Comparison of ENCODE assay signal across 21 mouse cellular contexts in the genomic region with DNA sequence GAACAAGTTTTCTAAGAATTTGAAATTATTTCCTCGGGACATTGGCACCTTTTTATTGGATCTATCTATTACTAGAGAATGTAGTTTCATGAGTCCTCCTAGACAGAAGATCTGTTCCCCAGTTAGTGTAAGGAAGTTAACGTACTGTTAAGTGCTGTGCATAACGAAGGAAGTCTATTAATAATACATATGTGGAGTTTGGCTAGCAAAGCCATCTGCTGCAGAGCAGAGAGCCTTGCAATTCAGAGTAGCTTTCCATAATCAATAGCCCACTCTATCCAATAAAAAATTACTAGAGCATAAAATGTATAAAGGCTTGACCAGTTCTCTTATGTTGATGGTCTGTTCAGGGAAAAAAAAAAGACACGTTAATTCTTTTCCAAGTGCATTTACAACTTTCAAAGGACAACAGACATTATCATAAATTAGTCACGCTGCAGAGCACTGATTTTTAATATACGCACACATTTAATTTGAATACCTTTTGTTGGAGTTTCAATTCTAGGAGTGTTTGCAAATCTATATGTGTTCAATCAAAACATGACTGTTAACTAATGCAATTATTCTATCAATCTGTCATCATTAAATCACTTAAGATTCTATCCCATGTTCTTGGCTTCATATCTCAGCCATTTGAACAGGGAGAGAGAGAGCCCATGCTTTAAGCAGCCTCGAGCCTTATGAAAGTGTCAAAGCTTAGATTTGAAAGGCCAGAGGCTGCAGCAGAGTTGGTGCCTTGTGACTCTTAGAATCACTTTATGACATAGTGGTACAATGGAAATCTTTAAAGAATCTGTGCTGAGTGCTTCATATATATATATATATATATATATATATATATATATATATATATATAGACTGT.
DNase-seq lines count a peak whose midpoint lies in the region; ATAC-seq and TF ChIP-seq lines count a peak whose summit lies in the region.
"Had no signal": no experiment of that assay in that cellular context is flagged by ENCODE, and none has a peak within 500 bp of the region (broad histone marks: within the 10 kb centered on the region; RNA-seq: fewer than 3 reads in every experiment).

No protein-coding gene starts in this region.

- H3K4me1 ChIP-seq in forebrain, embryonic 13.5 days = no peaks in the 10 kb centered on the region
- no peaks in the 10 kb centered on the region; the same call in 1 of the 2 replicates for H3K4me1 ChIP-seq in forebrain, embryonic 12.5 days
- H3K4me1 ChIP-seq in hindbrain, embryonic 12.5 days = peaks cover 3% of the 10 kb centered on the region
- no peaks in the 10 kb centered on the region for H3K4me1 ChIP-seq in hindbrain, postnatal 0 days (ENCODE audit: insufficient read depth, low read length)
- peaks cover 6% of the 10 kb centered on the region; the same call in 1 of the 2 replicates for H3K4me1 ChIP-seq in midbrain, embryonic 14.5 days (ENCODE audit: control insufficient read depth, insufficient read depth, low read length)
- H3K4me1 ChIP-seq in midbrain, embryonic 13.5 days (replicated peaks) = peaks cover 7% of the 10 kb centered on the region; the same call in 1 of the 2 replicates
- H3K4me1 ChIP-seq in forebrain, postnatal 0 days (ENCODE audit: insufficient read depth) = no peaks in the 10 kb centered on the region
- H3K4me1 ChIP-seq: embryonic facial prominence, embryonic 13.5 days; heart, embryonic 10.5 days; intestine, embryonic 15.5 days had no signal

- 38% methylated on average over 7 of the region's 7 CpGs for WGBS in forebrain, embryonic 13.5 days
- 56% methylated on average over 7 of the region's 7 CpGs for WGBS in forebrain, embryonic 12.5 days
- WGBS in hindbrain, embryonic 12.5 days = 46% methylated on average over 7 of the region's 7 CpGs
- 35% methylated on average over 7 of the region's 7 CpGs for WGBS in hindbrain, postnatal 0 days
- 26% methylated on average over 7 of the region's 7 CpGs for WGBS in midbrain, embryonic 14.5 days
- WGBS in midbrain, embryonic 13.5 days = 38% methylated on average over 7 of the region's 7 CpGs
- WGBS in forebrain, postnatal 0 days = 37% methylated on average over 7 of the region's 7 CpGs

- peak; percentile 63 for ATAC-seq in forebrain, embryonic 13.5 days
- no peak for ATAC-seq in forebrain, embryonic 12.5 days (ENCODE audit: low FRiP score)
- ATAC-seq in hindbrain, embryonic 12.5 days (ENCODE audit: low FRiP score) = peak; percentile 56
- no peak for ATAC-seq in hindbrain, postnatal 0 days
- ATAC-seq in midbrain, embryonic 14.5 days (ENCODE audit: low FRiP score, low TSS enrichment) = peak; percentile 40; the same call in 1 of the 2 replicates
- ATAC-seq in midbrain, embryonic 13.5 days = no peak
- no peak for ATAC-seq in forebrain, postnatal 0 days
- ATAC-seq: CD4-positive, CD25-positive, alpha-beta regulatory T cell, adult 4 months; intestine, embryonic 15.5 days had no signal

- H3K4me3 ChIP-seq in forebrain, embryonic 13.5 days = no peak overlapping the region
- H3K4me3 ChIP-seq in forebrain, embryonic 12.5 days (replicated peaks) = no peak overlapping the region
- no peak overlapping the region for H3K4me3 ChIP-seq in hindbrain, embryonic 12.5 days
- H3K4me3 ChIP-seq in hindbrain, postnatal 0 days (ENCODE audit: low read length) = no peak overlapping the region
- no peak overlapping the region for H3K4me3 ChIP-seq in midbrain, embryonic 14.5 days (replicated peaks; ENCODE audit: low read depth, low read length)
- no peak overlapping the region for H3K4me3 ChIP-seq in midbrain, embryonic 13.5 days (replicated peaks)
- H3K4me3 ChIP-seq in forebrain, postnatal 0 days (ENCODE audit: low read depth, low read length) = no peak overlapping the region
- H3K4me3 ChIP-seq: embryonic facial prominence, embryonic 13.5 days; heart, embryonic 10.5 days; intestine, embryonic 15.5 days had no signal

- no peaks in the 10 kb centered on the region for H3K9me3 ChIP-seq in forebrain, embryonic 13.5 days (replicated peaks)
- H3K9me3 ChIP-seq in forebrain, embryonic 12.5 days = no peaks in the 10 kb centered on the region
- no peaks in the 10 kb centered on the region for H3K9me3 ChIP-seq in hindbrain, embryonic 12.5 days (replicated peaks)
- H3K9me3 ChIP-seq in hindbrain, postnatal 0 days (ENCODE audit: low read length) = no peaks in the 10 kb centered on the region
- no peaks in the 10 kb centered on the region for H3K9me3 ChIP-seq in midbrain, embryonic 14.5 days (ENCODE audit: control insufficient read depth, low read length)
- no peaks in the 10 kb centered on the region for H3K9me3 ChIP-seq in midbrain, embryonic 13.5 days
- H3K9me3 ChIP-seq in forebrain, postnatal 0 days (ENCODE audit: low read length) = no peaks in the 10 kb centered on the region
- H3K9me3 ChIP-seq: embryonic facial prominence, embryonic 13.5 days; G1E; heart, embryonic 10.5 days; intestine, embryonic 15.5 days had no signal

- H3K4me2 ChIP-seq in forebrain, embryonic 13.5 days = no peak overlapping the region
- H3K4me2 ChIP-seq in forebrain, embryonic 12.5 days = no peak overlapping the region
- H3K4me2 ChIP-seq in hindbrain, embryonic 12.5 days (replicated peaks) = no peak overlapping the region
- H3K4me2 ChIP-seq in hindbrain, postnatal 0 days (ENCODE audit: low read depth, low read length) = no peak overlapping the region
- H3K4me2 ChIP-seq in midbrain, embryonic 14.5 days (ENCODE audit: low read length) = no peak overlapping the region
- H3K4me2 ChIP-seq in midbrain, embryonic 13.5 days (replicated peaks) = no peak overlapping the region
- H3K4me2 ChIP-seq in forebrain, postnatal 0 days (ENCODE audit: low read depth) = no peak overlapping the region
- H3K4me2 ChIP-seq: embryonic facial prominence, embryonic 13.5 days; intestine, embryonic 15.5 days had no signal

- no peak overlapping the region for H3K9ac ChIP-seq in forebrain, embryonic 13.5 days
- H3K9ac ChIP-seq in forebrain, embryonic 12.5 days = no peak overlapping the region
- H3K9ac ChIP-seq in hindbrain, embryonic 12.5 days = no peak overlapping the region
- H3K9ac ChIP-seq in hindbrain, postnatal 0 days (replicated peaks; ENCODE audit: low read length) = no peak overlapping the region
- no peak overlapping the region for H3K9ac ChIP-seq in midbrain, embryonic 14.5 days (replicated peaks; ENCODE audit: low read length)
- no peak overlapping the region for H3K9ac ChIP-seq in midbrain, embryonic 13.5 days (replicated peaks)
- H3K9ac ChIP-seq in forebrain, postnatal 0 days = no peak overlapping the region
- H3K9ac ChIP-seq: embryonic facial prominence, embryonic 13.5 days; intestine, embryonic 15.5 days had no signal

- DNase-seq in hindbrain, postnatal 0 days (ENCODE audit: low spot score) = no peak
- peak; percentile 28 for DNase-seq in midbrain, embryonic 14.5 days
- peak; percentile 3 for DNase-seq in forebrain, postnatal 0 days
- DNase-seq: adrenal gland, postnatal 14 days; B cell, adult 2 months; cerebellum, adult 18-20 months; cerebellum, adult 9-11 months; cerebellum, postnatal 36 days; gastrocnemius, postnatal 10 days; heart, adult 18-20 months; heart, postnatal 10 days; heart, postnatal 4 days had no signal

- no peak for TF ChIP-seq CTCF in hindbrain, postnatal 0 days (IDR thresholded peaks at IDR 0.05; ENCODE audit: low read depth)
- no peak for TF ChIP-seq CTCF in forebrain, postnatal 0 days (IDR thresholded peaks at IDR 0.05; ENCODE audit: low read depth)

- no peaks in the 10 kb centered on the region for H3K36me3 ChIP-seq in forebrain, embryonic 13.5 days (ENCODE audit: poor library complexity, severe bottlenecking)
- no peaks in the 10 kb centered on the region for H3K36me3 ChIP-seq in forebrain, embryonic 12.5 days (replicated peaks)
- H3K36me3 ChIP-seq in hindbrain, embryonic 12.5 days = no peaks in the 10 kb centered on the region
- no peaks in the 10 kb centered on the region for H3K36me3 ChIP-seq in hindbrain, postnatal 0 days (ENCODE audit: insufficient read depth, low read length)
- H3K36me3 ChIP-seq in midbrain, embryonic 14.5 days (ENCODE audit: control insufficient read depth, insufficient read depth, low read length) = no peaks in the 10 kb centered on the region
- no peaks in the 10 kb centered on the region for H3K36me3 ChIP-seq in midbrain, embryonic 13.5 days
- H3K36me3 ChIP-seq in forebrain, postnatal 0 days (ENCODE audit: insufficient read depth) = no peaks in the 10 kb centered on the region
- H3K36me3 ChIP-seq: embryonic facial prominence, embryonic 13.5 days; G1E; heart, embryonic 10.5 days; intestine, embryonic 15.5 days had no signal

- no peak overlapping the region for H3K27ac ChIP-seq in forebrain, embryonic 13.5 days
- H3K27ac ChIP-seq in forebrain, embryonic 12.5 days = no peak overlapping the region
- H3K27ac ChIP-seq in hindbrain, embryonic 12.5 days = no peak overlapping the region
- no peak overlapping the region for H3K27ac ChIP-seq in hindbrain, postnatal 0 days
- H3K27ac ChIP-seq in midbrain, embryonic 14.5 days (replicated peaks; ENCODE audit: low read depth, low read length) = no peak overlapping the region
- no peak overlapping the region for H3K27ac ChIP-seq in midbrain, embryonic 13.5 days
- H3K27ac ChIP-seq in forebrain, postnatal 0 days (ENCODE audit: low read depth, low read length) = no peak overlapping the region
- H3K27ac ChIP-seq: embryonic facial prominence, embryonic 13.5 days; heart, embryonic 10.5 days; intestine, embryonic 15.5 days had no signal

- H3K27me3 ChIP-seq in forebrain, embryonic 13.5 days = no peaks in the 10 kb centered on the region
- no peaks in the 10 kb centered on the region for H3K27me3 ChIP-seq in forebrain, embryonic 12.5 days
- no peaks in the 10 kb centered on the region for H3K27me3 ChIP-seq in hindbrain, embryonic 12.5 days
- no peaks in the 10 kb centered on the region for H3K27me3 ChIP-seq in hindbrain, postnatal 0 days (ENCODE audit: insufficient read depth, low read length)
- no peaks in the 10 kb centered on the region for H3K27me3 ChIP-seq in midbrain, embryonic 14.5 days (ENCODE audit: control insufficient read depth, insufficient read depth, low read length)
- no peaks in the 10 kb centered on the region for H3K27me3 ChIP-seq in midbrain, embryonic 13.5 days
- no peaks in the 10 kb centered on the region for H3K27me3 ChIP-seq in forebrain, postnatal 0 days (ENCODE audit: insufficient read depth, low read length)
- H3K27me3 ChIP-seq: embryonic facial prominence, embryonic 13.5 days; intestine, embryonic 15.5 days had no signal

Comparison
In these comparisons a context has a peak if more than half of its experiments do, and no peak if none do; other contexts are left out.
1. ATAC-seq: peak in forebrain, embryonic 13.5 days (single experiment), hindbrain, embryonic 12.5 days (single experiment) and midbrain, embryonic 14.5 days (single experiment); none in forebrain, embryonic 12.5 days (single experiment), hindbrain, postnatal 0 days (single experiment), midbrain, embryonic 13.5 days (single experiment) and forebrain, postnatal 0 days (single experiment).